Mouse (Mus musculus): ENCODE data around the gene Ccdc157.

Ccdc157 gene

DNA sequence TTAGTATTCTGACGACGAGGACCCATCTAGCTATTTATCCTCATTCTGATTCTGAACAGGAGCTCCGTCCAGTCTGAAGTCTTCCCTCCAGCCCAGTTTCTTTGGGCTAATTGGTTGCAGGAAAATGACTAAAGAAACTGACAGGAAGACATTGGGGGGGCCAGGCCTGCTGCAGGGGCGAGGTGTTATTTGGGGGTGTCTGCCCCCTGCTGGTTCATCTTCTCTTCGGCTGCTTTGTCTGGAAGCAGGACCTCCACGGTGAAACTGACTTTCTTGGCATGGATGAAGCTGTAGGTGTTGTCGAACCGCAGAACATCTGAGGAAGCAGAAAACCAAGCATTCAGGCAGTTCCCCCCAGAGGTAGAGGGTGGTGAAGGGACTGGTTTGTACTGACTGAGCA is 62.0 kb downstream of the Ccdc157 start:
- DNase-seq = peak in 1 of 2 experiments; percentile 21

DNA sequence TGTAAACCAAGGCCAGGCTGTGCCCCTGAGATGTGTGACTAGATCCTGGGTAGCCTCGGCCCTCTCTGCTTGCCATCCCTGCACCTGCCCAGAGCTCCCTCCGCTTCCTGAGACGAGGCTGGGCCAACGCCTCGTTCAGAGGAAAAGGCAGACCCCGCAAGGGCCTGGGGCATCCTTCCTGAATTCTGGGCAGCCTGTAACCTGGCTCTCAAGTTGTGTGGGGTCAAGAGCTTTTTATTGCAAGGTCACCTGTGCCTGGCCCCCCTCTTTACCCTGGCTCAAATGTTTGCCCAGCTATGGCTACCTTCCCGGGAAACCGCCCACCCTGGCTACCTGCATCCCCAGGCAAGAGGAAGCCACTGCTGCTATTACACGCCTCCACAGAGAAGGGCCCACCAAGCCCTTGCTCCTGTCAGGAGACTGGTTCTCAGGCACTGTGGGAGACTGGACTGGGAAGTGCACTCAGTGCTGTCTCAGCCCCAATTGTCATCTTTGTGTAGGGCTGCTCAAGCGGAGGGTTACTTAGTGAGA is 62.9 kb downstream of the Ccdc157 start:
- DNase-seq = peak in 1 of 2 experiments; percentile 32

DNA sequence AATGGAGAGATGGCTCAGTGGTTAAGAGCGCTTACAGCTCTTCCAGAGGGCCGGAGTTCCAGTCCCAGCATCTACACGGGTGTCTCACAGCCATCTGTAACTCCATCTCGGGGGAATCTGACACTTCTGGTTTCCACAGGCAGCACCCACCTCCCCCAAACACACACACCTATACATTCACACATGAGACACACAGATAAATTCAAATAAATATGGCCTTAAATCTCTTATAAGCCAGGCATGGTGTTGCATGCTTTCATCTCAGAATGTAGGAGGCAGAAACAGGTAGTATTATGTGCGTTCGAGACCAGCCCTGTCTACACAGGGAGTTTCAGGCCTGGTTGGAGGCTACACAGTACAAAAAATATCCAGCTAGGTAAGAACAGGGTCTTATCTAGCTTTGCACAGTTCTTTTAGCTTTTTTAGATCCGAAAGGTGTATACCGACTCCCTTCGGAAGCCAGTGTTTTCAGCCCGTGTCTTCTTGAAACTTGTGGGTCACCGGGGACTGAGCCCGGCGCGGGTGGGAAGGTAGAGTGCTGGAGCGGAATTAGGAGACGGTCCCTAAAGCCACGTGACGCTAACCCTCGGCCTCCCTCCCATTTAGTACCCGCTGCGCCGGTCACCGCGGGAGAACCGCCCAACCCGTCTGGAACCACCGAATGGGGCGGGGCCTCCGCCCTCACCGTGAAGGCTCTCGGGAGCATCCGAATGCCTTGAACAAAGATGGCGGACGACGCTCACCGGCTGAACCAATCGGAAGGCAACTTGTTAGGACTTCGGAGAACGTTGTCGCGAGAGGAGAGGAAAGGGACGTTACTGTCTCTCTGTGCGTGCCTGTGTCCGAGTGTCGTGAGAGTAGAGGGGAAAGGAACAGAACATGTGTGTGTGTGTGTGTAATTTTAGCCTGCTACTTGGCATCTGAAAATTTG is 63.8 kb downstream of the Ccdc157 start:
- DNase-seq = peak; percentile 92 to 96

DNA sequence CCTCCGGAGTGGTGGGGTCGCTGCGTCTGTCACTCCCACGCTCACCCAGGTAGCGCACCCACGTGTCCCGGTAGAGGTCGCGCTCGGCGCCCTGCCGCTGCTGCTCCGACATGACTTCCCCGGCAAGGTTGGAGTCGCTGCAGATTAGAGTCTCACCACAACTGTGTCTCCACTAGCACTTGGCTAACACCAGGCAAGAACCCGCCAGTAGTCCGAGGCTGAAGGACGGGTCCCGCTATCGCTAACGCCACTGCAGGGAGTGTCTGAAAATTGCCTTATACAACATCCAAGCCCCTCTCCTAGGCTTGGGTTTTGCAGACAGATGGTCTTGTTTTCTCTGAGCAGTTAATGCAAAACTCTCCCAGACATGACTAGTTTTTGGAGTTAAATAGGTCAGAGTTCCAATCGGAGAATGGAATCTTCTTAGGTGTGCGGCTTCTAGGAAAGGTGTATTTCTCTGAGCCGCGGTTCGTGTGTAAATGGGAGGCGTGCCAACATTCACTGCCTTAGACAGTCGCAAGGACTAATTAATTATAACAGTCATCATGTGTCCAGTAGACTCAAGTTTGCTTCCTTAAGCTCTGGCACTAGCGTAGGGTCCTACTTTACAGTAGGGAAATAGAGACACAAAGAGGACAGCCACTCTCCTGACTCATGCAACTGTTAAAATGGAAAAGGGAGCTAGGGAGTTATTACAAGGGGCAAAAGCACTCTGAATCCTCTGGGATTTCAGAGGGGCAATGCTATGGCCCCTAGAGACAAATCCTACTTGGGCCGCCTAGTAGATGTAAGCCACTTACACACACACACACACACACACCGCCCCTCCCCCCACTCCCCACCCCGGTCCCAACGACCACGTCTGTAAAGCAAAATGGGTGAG is 64.7 kb downstream of the Ccdc157 start, which contains the start of gene Mtfp1:
Mtfp1 (minus strand) TSS at position 275 of the 883 bp plus-strand sequence.
- DNase-seq = peak; percentile 55

DNA sequence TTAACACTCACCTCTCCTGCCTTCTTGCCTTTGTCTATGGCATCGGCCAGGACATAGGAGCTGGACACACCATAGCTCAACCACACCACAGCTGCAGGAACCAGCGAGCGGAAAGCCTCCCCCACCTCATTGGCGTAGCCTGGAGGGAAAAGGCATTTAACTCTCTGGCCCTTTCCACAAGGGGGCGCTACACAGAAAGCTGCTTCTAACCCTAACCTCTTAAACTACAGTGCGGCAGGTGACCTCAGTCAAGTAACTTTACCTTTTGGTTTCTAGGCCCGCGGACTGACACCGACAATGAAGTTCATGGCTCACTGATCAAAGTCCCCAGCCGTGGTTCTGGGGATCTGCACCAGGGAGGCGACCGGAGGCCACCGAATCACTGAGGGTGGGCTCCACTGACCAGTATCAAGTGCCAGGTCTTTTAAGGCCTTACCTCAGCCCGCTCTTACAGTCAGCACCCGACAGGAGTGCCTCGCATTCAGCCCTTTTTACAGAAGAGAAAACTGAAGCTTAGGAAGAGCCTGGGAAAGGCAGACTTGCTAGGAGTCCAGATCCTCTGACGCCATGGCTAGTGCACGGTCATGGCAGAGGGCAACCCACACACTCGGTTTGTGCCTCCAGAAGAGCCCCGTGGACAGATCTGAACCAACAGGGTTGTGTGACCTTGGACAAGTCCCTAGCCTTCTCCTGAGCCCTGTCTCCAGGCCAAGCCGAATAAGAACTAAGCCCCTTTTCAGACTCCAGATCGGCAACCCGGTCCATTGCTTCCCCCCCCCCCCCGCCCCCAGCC is 65.5 kb downstream of the Ccdc157 start:
- peak in 1 of 2 experiments; percentile 45 for DNase-seq

DNA sequence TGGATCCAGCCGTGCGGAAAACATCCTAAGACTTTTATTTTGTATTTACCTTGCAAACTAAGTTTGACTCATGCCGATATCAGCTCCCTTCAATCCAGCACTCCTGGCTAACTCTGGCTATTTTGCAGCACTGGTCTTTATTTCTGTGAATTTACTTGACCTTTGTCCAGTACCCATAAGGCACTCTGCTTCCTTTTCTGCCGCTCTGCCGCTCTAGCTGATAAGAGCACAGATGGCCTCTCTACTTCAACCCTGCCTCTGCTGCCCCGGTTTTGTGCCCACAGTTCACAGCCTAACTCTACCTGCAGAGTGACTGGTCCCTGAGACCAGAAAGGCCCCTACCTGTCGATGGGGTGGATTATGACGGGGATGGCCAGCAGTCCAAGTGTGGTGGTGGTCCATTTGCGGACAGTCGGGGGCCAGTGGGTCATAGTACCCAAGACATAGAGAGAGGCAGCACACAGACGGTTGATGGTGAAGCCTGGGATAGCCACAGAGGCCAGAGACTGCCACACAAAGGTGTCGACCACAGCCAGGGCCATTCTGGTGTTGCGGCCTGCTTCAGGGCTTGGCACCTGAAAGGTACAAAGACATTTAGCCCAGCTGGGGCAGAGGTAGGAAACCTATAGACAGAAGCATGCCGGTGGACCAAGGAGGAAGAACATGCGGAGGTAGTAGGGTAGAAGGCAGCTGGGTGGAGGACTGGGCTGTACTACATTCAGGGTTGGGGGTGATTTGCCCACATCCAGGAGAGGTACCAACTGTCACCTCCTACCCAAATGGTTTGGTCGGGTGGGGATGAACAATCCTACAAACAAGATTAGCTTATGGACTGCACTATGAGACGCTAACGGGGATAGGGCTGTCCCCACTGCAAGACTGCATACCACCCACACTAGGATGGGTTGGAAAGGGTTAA is 66.4 kb downstream of the Ccdc157 start:
- no peak for DNase-seq

Data from thymus, adult 18-20 months (tissue).